22 mouse cellular contexts compared by ENCODE assay signal in the genomic region with DNA sequence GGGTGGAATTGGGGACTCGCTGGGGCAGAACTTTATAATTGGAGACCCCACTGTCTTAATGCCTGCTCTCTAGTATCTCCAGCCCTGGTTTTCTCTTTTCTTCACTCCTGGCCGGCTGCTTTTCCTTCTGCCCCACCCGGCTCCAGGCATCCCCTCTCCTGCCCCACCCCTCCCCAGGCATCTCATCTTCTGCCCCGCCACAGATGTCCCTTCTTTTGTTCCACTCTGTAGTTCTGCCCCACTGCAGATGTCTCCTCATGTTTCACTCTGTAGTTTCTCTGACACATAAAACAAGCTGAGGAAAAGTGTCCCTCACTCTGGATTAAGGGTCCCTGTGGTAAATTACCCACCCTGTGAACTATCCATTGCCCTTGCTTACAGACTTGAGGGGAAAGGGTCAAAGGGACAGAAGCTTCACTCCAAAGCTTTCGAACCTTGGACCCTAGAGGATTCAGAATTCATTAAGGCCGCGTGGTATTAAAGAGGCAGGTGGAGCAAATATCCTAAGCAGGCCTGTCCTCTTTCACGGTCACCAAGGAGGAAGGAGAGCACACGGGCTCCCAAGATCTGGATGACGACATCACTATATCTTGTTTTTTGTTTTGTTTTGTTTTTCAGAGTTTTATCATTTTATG. TPM values are rescaled to one million over a fixed set of nuclear protein-coding genes. Genes with fewer than 3 reads are reported as not detected.
A peak's percentile ranks its signal among the peaks of the same experiment; 100 is the strongest.
DNase-seq lines count a peak whose midpoint lies in the region; ATAC-seq and TF ChIP-seq lines count a peak whose summit lies in the region.
"Had no signal": no experiment of that assay in that cellular context is flagged by ENCODE, and none has a peak within 500 bp of the region (broad histone marks: within the 10 kb centered on the region; RNA-seq: fewer than 3 reads in every experiment).

No protein-coding gene starts in this region.

- ATAC-seq in kidney, embryonic 16.5 days (ENCODE audit: low FRiP score, low TSS enrichment) = peak; percentile 70
- ATAC-seq: activated CD4-positive, CD25-positive, alpha-beta regulatory T cell, adult 4 months; forebrain, embryonic 16.5 days had no signal

- in situ Hi-C loops in ES-E14 (cut with MboI; ENCODE audit: low sequenced_read_pairs in 2 of 2, unreplicated experiment in 2 of 2) = no loop called here

- H3K4me3 ChIP-seq in E14TG2a.4 (replicated peaks; ENCODE audit: low read length) (peak overlapping the region; percentile 74), ES-E14 (ENCODE audit: insufficient read depth in 1 of 2, low read depth in 1 of 2, low read length in 2 of 2, poor library complexity in 1 of 2, severe bottlenecking in 1 of 2) (peak overlapping the region; percentile 7 to 45)
- H3K4me3 ChIP-seq in kidney, embryonic 16.5 days (ENCODE audit: low read length) = no peak overlapping the region
- H3K4me3 ChIP-seq: embryonic facial prominence, embryonic 12.5 days; forebrain, embryonic 12.5 days; heart, embryonic 13.5 days; hindbrain, embryonic 12.5 days had no signal

- DNase-seq in kidney, adult 11 months = peak; percentile 40
- no peak for DNase-seq in kidney, postnatal 14 days
- DNase-seq in ES-E14 (ENCODE audit: low read depth, low spot score) = no peak
- DNase-seq in heart, adult 9 months (ENCODE audit: low spot score in 2 of 2) = no peak
- DNase-seq in neural tube, embryonic 10.5 days (ENCODE audit: extremely low spot score, low spot score) = no peak
- DNase-seq in layer of hippocampus, adult 11-12 months (ENCODE audit: low spot score) = no peak
- DNase-seq: adrenal gland, postnatal 14 days; cerebellum, adult 11-12 months; cerebellum, adult 9-10 months; cerebellum, postnatal 25 days; gastrocnemius, postnatal 10 days; heart, adult 18-20 months; heart, postnatal 36 days had no signal

- H3K9ac ChIP-seq in ES-E14 (ENCODE audit: insufficient read depth, low read depth, low read length, poor library complexity, severe bottlenecking) = peak overlapping the region; percentile 61; the same call in 1 of the 2 replicates
- H3K9ac ChIP-seq in kidney, embryonic 16.5 days (replicated peaks; ENCODE audit: low read length) = no peak overlapping the region
- H3K9ac ChIP-seq: embryonic facial prominence, embryonic 12.5 days; forebrain, embryonic 12.5 days; heart, embryonic 13.5 days; hindbrain, embryonic 12.5 days had no signal

- H3K27me3 ChIP-seq in E14TG2a.4 (ENCODE audit: insufficient read depth, low read length) = no peaks in the 10 kb centered on the region
- H3K27me3 ChIP-seq in kidney, embryonic 16.5 days (ENCODE audit: insufficient read depth, low read length) = no peaks in the 10 kb centered on the region
- H3K27me3 ChIP-seq: embryonic facial prominence, embryonic 12.5 days; forebrain, embryonic 12.5 days; heart, embryonic 13.5 days; hindbrain, embryonic 12.5 days had no signal

- H3K9me3 ChIP-seq in E14TG2a.4 (ENCODE audit: low read length) = no peaks in the 10 kb centered on the region
- H3K9me3 ChIP-seq in ES-E14 (ENCODE audit: control insufficient read depth, insufficient read depth, low read depth, low read length) = no peaks in the 10 kb centered on the region
- H3K9me3 ChIP-seq in kidney, embryonic 16.5 days (ENCODE audit: low read length) = no peaks in the 10 kb centered on the region
- H3K9me3 ChIP-seq: embryonic facial prominence, embryonic 12.5 days; forebrain, embryonic 12.5 days; heart, embryonic 13.5 days; hindbrain, embryonic 12.5 days had no signal

- 36% methylated on average over 10 of the region's 10 CpGs for WGBS in kidney, embryonic 16.5 days

- H3K36me3 ChIP-seq in E14TG2a.4 (ENCODE audit: insufficient read depth, low read length) (no peaks in the 10 kb centered on the region), ES-E14 (ENCODE audit: control insufficient read depth, insufficient read depth, low read length, poor library complexity, severe bottlenecking) (no peaks in the 10 kb centered on the region)
- no peaks in the 10 kb centered on the region for H3K36me3 ChIP-seq in kidney, embryonic 16.5 days (ENCODE audit: insufficient read depth, low read length)
- H3K36me3 ChIP-seq: embryonic facial prominence, embryonic 12.5 days; forebrain, embryonic 12.5 days; heart, embryonic 13.5 days; hindbrain, embryonic 12.5 days had no signal

- no peak overlapping the region for H3K4me2 ChIP-seq in kidney, embryonic 16.5 days (replicated peaks; ENCODE audit: low read depth, low read length)
- H3K4me2 ChIP-seq: embryonic facial prominence, embryonic 12.5 days; forebrain, embryonic 12.5 days; heart, embryonic 13.5 days; hindbrain, embryonic 12.5 days had no signal

- H3K4me1 ChIP-seq in E14TG2a.4 (replicated peaks; ENCODE audit: low read depth, low read length) = peaks cover 95% of the 10 kb centered on the region
- peaks cover 9 to 29% of the 10 kb centered on the region in 2 experiments for H3K4me1 ChIP-seq in ES-E14 (ENCODE audit: control insufficient read depth in 2 of 2, insufficient read depth in 2 of 2, low read length in 2 of 2, poor library complexity in 1 of 2)
- no peaks in the 10 kb centered on the region for H3K4me1 ChIP-seq in kidney, embryonic 16.5 days (ENCODE audit: insufficient read depth, low read length)
- H3K4me1 ChIP-seq: embryonic facial prominence, embryonic 12.5 days; forebrain, embryonic 12.5 days; hindbrain, embryonic 12.5 days had no signal

- H3K27ac ChIP-seq in ES-E14 (ENCODE audit: insufficient read depth, low read depth, low read length, poor library complexity, severe bottlenecking) = peak overlapping the region; percentile 81
- 0 out of 2 replicates have a peak overlapping the region, but pooled peaks have one; percentile 27 for H3K27ac ChIP-seq in kidney, embryonic 16.5 days (ENCODE audit: low read length)
- H3K27ac ChIP-seq: embryonic facial prominence, embryonic 12.5 days; forebrain, embryonic 12.5 days; heart, embryonic 13.5 days; hindbrain, embryonic 12.5 days; hindbrain, postnatal 0 days had no signal

- TF ChIP-seq CTCF in E14TG2a.4 (conservative IDR thresholded peaks at IDR 0.05; ENCODE audit: low read length) = no peak

TF ChIP-seq in ES-E14, 5 proteins besides CTCF, POLR2A, EP300 and RAD21:
- no peak for TF ChIP-seq ZC3H11A (IDR thresholded peaks at IDR 0.05; ENCODE audit: borderline replicate concordance, low read depth, low read length)

RNA-seq across cellular contexts. Expression of a gene that starts 7.8 kb away (rescaled TPM):
- 12.5 and 19.8 TPM in 2 replicates for total RNA-seq in ES-E14 (2012; rRNA removed)
- polyA plus RNA-seq in kidney, embryonic 16.5 days (2015; fragmentation: Nextera tagmentation; extraction: Ambion mirVana) = 33.5 and 37.6 TPM in 2 replicates

RNA-seq across cellular contexts. Expression of a gene that starts 15.7 kb away (rescaled TPM):
- total RNA-seq in ES-E14 (2012; rRNA removed) = 67.5 and 79.4 TPM in 2 replicates
- polyA plus RNA-seq in kidney, embryonic 16.5 days (2015; fragmentation: Nextera tagmentation; extraction: Ambion mirVana) = 91.5 and 95.5 TPM in 2 replicates

RNA-seq across cellular contexts. Expression of a gene that starts 17.2 kb away (rescaled TPM):
- 198 and 217 TPM in 2 replicates for total RNA-seq in ES-E14 (2012; rRNA removed)
- 511 and 518 TPM in 2 replicates for polyA plus RNA-seq in kidney, embryonic 16.5 days (2015; fragmentation: Nextera tagmentation; extraction: Ambion mirVana)

RNA-seq across cellular contexts. Expression of a gene that starts 25.1 kb away (rescaled TPM):
- total RNA-seq in ES-E14 (2012; rRNA removed) = 195 and 272 TPM in 2 replicates
- polyA plus RNA-seq in kidney, embryonic 16.5 days (2015; fragmentation: Nextera tagmentation; extraction: Ambion mirVana) = 127 and 131 TPM in 2 replicates

RNA-seq across cellular contexts. Expression of a gene that starts 32.1 kb away (rescaled TPM):
- 0.62 and 1.4 TPM in 2 replicates for total RNA-seq in ES-E14 (2012; rRNA removed)
- 1.1 and 1.3 TPM in 2 replicates for polyA plus RNA-seq in kidney, embryonic 16.5 days (2015; fragmentation: Nextera tagmentation; extraction: Ambion mirVana)
